Mouse (Mus musculus): ENCODE results near the gene Pappa.

Pappa gene

GRCm38 (mm10) chr4:65272295-65272694 lies 148.3 kb downstream of the Pappa start:
- DNase-seq (ENCODE audit: low spot score): no peak

DNA sequence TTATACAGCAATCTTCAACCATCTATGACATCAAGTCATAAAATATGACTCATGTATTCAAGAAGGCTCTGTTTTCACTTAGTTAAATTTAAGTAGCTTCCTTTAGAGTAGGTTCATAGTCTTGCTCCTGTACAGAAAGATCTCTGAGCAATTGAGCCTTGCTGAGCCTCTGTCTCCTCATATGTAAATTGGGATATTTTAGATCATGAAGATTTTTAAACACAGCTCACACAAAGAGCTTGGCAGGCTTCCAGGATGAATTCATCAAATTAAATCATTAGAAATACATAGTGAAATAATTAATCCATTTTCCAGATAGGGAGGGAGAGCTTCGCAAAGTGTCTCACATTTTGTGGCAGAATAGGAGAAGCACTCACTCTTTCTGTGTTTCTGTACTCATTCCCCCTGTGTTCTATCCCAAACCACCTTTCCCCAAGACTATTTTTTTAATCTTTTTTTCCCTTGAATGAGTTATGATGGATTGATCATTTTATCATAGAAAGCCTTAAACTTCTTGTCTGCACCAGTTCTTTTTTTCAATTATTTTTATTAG lies 149.4 kb downstream of the Pappa start:
- DNase-seq (ENCODE audit: low spot score): no peak

GRCm38 (mm10) chr4:65278451-65279271 lies 154.7 kb downstream of the Pappa start:
- DNase-seq (ENCODE audit: low spot score): no peak

GRCm38 (mm10) chr4:65279272-65279653 lies 155.3 kb downstream of the Pappa start:
- DNase-seq (ENCODE audit: low spot score): no peak

GRCm38 (mm10) chr4:65279979-65280677 lies 156.2 kb downstream of the Pappa start:
- no peak for DNase-seq (ENCODE audit: low spot score)

- DNase-seq (ENCODE audit: low spot score): no peak
Measured at GRCm38 (mm10) chr4:65280888-65281287, 156.9 kb downstream of the Pappa start.

GRCm38 (mm10) chr4:65283611-65284010 lies 159.6 kb downstream of the Pappa start:
- DNase-seq (ENCODE audit: low spot score): no peak

DNA sequence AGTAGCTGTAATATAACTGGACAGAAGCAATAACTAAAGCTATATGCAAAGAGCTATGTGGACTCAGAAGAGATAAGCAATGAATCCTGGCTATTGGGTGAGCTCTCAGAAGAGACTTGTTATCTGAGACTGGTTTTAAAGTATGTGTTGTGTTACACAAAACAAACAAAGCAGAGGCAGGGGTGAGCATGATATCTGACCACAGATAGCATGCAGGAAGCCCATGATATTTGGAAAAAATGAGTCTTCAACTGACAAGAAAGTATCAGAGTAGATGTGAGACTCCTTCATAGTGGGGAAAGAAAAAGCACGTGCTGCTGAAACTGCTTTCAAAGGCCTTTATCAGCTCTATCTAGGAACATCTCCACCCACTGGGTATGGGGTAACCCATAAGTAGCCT lies 161.2 kb downstream of the Pappa start:
- DNase-seq (ENCODE audit: low spot score): no peak

GRCm38 (mm10) chr4:65289247-65289646 lies 165.3 kb downstream of the Pappa start:
- no peak for DNase-seq (ENCODE audit: low spot score)

GRCm38 (mm10) chr4:65295741-65296140 lies 171.8 kb downstream of the Pappa start:
- DNase-seq (ENCODE audit: low spot score): no peak

DNA sequence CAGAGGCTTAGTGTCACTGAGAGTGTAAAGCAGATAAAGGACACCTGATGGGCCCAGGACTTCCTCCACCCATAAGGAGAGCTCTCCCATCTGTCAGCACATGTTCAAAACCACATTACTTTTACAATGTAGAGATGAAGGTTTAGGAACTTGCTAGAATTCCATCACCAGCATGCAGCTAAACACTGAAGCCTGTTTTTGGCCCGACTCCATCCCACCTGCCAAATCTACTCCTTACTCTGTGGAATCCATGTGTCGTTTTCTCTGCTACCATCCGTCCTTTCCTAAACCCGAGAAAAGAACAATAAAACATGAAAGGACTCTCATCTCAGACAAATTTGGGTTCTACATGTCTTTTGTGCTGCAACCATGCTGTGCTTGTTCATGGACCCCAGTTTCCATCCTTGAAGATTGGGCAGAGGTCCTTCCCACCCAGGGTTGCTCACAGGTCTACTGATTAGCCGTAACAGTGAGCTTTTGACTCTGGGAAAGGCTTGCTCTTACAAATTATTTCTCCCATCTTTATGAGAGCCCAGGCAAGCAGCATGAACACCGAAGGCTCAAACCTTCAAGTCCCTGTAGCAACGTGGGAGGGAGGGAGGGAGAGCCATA lies 172.5 kb downstream of the Pappa start:
- no peak for DNase-seq (ENCODE audit: low spot score)

- no peak for DNase-seq (ENCODE audit: low spot score)
Measured at GRCm38 (mm10) chr4:65296968-65297499, 173.1 kb downstream of the Pappa start.

DNA sequence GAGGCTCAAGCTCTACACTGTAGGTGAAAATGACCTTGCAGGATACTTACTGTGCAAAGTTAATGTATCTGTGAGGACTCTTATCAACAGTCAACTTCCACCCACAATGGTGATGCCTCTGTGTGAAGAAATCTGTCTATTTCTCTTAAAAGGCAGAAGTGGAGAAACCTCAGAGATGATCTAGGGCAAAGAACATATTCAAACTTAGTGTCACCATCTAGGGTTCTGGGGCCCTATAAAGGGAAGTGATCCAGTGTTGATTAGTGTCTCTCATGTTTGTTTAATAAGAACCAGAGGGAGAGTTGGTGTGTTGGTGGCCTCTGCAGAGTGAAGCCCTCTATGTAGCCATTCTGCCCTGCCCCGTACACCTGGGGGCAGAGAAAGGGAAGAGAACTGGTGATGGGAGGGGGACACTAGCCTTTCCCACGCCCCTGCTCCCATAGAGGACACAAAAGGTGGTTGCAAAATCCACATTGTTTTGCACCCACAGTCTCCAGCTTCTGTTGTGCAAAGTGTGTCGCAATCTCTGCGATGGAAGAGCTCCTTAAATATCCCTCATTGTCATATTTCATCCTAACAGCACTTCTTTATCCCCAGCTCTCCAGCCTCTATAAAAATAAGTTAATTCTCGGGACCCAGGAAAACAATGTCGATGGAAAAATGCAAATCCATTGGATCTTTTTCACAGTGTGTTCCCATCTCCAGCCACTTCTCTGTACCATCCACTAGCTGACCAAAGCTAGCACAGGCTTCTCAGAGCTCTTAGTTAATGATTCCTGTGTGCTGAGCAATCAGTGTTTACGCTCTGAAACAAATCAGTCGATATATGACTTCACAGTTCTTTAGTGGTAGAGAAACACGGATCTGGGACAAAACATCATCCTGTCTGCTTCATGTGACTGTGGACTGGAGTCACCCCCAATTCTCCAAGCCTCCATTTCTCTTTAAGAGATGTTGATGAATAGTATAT lies 174.5 kb downstream of the Pappa start:
- no peak for DNase-seq (ENCODE audit: low spot score)

GRCm38 (mm10) chr4:65299365-65299764 lies 175.4 kb downstream of the Pappa start:
- DNase-seq (ENCODE audit: low spot score): no peak

- no peak for DNase-seq (ENCODE audit: low spot score)
Measured at GRCm38 (mm10) chr4:65300431-65300830, 176.5 kb downstream of the Pappa start.

GRCm38 (mm10) chr4:65302666-65303065 lies 178.7 kb downstream of the Pappa start:
- no peak for DNase-seq (ENCODE audit: low spot score)

DNA sequence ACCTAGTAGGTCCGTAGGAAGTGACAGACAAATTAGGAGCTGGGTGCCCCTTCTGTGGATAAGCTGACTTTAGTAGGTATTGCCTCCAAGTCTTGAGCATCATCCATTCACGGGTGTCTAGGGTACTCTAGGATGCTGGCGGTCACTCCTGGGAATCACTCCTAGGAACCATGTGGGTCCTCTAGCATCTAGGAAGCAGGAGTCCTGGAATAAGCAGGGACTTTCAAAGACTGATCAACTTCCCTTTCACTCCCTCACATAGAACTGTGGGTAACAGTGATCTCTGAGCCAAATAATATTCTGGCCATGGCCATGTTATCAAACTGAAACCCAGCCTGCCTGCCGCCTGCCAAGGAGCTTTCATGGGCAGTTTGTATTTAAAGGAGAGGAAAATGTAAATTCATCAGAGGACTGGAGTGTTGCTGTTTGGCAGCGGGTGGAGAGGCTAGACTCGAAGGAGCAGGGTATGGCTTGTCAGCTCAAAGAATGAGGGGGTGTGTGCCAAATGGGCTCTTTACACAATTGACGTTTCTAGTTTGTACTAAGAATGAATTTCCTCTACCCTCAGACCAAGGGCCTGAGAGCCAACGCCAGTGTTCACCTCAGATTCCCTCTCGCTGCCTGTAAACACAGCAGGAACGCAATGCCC lies 194.0 kb downstream of the Pappa start:
- no peak for DNase-seq (ENCODE audit: low spot score)

- no peak for DNase-seq (ENCODE audit: low spot score)
Measured at GRCm38 (mm10) chr4:65321340-65321739, 197.4 kb downstream of the Pappa start.

GRCm38 (mm10) chr4:65321959-65322358 lies 198.0 kb downstream of the Pappa start:
- DNase-seq (ENCODE audit: low spot score): no peak

DNA sequence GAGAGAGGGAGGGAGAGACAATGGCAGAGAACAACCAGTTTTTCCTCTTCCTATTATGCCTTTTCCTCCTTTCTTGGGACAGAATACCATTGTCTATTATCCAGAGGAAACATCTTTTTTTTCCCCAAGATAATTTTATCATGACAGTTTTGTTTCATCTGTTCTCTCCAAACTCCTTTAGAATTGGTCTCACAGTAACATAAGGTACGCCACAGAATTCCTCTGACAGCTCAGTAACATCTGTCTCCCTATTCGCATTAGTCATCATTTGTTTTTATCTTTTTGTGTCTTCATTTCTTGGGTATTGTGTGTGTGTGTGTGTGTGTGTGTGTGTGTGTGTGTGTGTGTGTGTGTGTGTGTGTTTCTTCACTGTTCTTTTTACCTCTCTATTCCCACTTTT lies 201.8 kb downstream of the Pappa start:
- DNase-seq (ENCODE audit: low spot score): no peak
